In the genomic region with DNA sequence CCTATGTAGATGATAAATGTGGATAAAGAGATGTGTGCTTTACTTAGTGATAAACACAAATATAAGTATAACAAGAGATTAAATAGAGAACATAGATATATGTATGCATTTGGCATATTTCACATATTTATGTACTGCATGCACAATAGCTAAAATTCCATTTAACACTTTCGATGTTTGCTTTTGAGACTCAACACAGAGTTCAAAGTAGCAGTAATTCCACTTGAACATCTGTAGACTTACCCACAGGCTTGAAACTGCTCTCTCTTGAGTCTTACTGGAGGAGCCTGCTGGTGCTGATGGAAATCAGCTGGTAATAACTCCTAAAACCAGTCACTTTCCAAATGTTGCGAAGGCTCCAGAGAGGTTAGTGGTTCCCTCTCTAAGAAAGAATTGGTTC, we compare ENCODE assay signal across 16 mouse cellular contexts.
"Had no signal": no experiment of that assay in that cellular context is flagged by ENCODE, and none has a peak within 500 bp of the region (broad histone marks: within the 10 kb centered on the region; RNA-seq: fewer than 3 reads in every experiment).

No protein-coding gene starts in this region.

- H3K4me3 ChIP-seq: neural tube, embryonic 13.5 days; neural tube, embryonic 15.5 days; stomach, embryonic 15.5 days had no signal

- H3K27ac ChIP-seq: neural tube, embryonic 13.5 days; neural tube, embryonic 15.5 days; stomach, embryonic 15.5 days; stomach, postnatal 0 days had no signal

- H3K4me1 ChIP-seq: neural tube, embryonic 13.5 days; neural tube, embryonic 15.5 days; stomach, embryonic 15.5 days had no signal

- H3K36me3 ChIP-seq: neural tube, embryonic 13.5 days; neural tube, embryonic 15.5 days; stomach, embryonic 15.5 days had no signal

- H3K27me3 ChIP-seq: neural tube, embryonic 13.5 days; neural tube, embryonic 15.5 days; stomach, embryonic 15.5 days had no signal

- DNase-seq: retina, postnatal 1 day; right cerebral cortex, adult 18-20 months; right cerebral cortex, postnatal 14 days; right cerebral cortex, postnatal 25 days; right cerebral cortex, postnatal 4 days; spleen, adult 18-20 months; thymus, adult 18-20 months; thymus, adult 2 months; thymus, postnatal 14 days; thymus, postnatal 25 days; thymus, postnatal 36 days; thymus, postnatal 4 days had no signal

- H3K9me3 ChIP-seq: neural tube, embryonic 13.5 days; neural tube, embryonic 15.5 days; stomach, embryonic 15.5 days had no signal

- H3K9ac ChIP-seq: neural tube, embryonic 13.5 days; neural tube, embryonic 15.5 days; stomach, embryonic 15.5 days had no signal

- H3K4me2 ChIP-seq: neural tube, embryonic 13.5 days; neural tube, embryonic 15.5 days; stomach, embryonic 15.5 days had no signal
